Mouse (Mus musculus) ZHBTc4 (cell line): ENCODE measurements at regions not wholly inside any gene's neighbourhood (a gene's known extent, or its start where the extent isn't known, plus 50 kb on each side); places are given as distances from the start of the nearest gene placed in this dataset.
A peak's percentile ranks its signal among the peaks of the same experiment; 100 is the strongest.

ENCODE experiments used
- DNase-seq: peaks from one replicate; pipeline ENCODE4 v3.0.0-alpha.2; 2011; ENCODE audit warnings: low read depth, low spot score

GRCm38 (mm10) chr3:128226930-128227585 is 330.9 kb upstream of the Fam241a start:
- DNase-seq, result no peak

GRCm38 (mm10) chr3:128226503-128226902 is 330.4 kb upstream of the Fam241a start:
- no peak for DNase-seq

GRCm38 (mm10) chr3:128222344-128222743 is 326.2 kb upstream of the Fam241a start:
- no peak for DNase-seq

DNA sequence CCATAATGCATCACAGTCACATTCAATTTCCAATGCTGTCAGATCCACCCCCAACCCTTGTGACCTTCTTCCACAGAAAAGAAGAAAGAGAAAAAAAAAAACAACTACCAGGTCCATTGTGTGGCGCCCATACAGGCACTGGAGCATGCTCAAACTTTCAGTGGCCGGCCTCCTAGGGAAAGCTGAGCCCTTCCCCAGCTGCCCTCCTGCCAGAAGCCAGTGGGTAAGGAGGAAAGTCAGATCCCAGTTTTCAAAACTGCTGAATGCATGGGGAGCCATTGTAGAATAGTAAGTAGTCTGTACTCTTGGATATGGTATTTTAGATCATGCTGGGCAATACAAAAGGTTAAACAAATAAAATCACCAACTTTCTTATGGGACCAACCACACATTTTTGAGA is 325.5 kb upstream of the Fam241a start:
- DNase-seq, result no peak

DNA sequence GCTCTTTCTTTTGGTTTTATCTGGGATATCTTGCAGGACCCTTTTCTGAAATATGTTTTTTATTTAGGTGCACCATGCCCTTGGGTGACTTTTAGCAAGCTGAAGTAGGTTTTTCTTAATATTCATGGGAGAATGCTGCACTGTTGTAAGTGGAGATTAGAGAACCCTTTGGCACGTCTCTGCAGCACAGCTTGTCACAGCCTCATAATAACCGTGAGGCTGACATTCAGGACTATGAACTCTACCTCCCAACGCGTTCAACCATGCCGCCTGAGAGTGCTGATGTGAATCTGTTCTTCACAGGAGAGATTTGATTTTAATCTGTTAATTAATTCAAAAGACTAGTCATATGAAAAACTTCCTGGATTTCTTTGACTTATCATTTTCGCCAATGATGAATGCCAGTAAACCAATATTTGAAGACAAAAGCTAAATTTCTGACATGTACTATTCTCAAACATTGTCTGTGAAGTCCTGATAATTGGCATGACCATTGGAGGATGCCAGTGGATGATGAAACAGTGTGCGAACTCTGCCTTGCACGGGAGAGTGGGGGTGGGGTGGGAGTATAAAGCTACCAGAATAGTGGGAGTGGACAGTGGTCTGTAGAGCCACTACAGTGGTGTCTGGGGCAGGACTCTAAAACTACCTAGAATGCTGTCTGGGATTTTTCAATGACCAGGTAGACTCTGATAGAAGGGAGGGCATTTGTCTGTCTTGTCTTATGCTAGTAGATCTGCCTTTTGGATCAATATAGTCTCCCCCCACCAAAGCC is 324.8 kb upstream of the Fam241a start:
- no peak for DNase-seq

GRCm38 (mm10) chr3:128217765-128218415 is 321.8 kb upstream of the Fam241a start:
- DNase-seq, result no peak

- DNase-seq, result no peak
These were observed 316.1 kb upstream of the Fam241a start for GRCm38 (mm10) chr3:128212256-128212655.

- DNase-seq, result no peak
These were observed 314.5 kb upstream of the Fam241a start for GRCm38 (mm10) chr3:128210591-128210990.

DNA sequence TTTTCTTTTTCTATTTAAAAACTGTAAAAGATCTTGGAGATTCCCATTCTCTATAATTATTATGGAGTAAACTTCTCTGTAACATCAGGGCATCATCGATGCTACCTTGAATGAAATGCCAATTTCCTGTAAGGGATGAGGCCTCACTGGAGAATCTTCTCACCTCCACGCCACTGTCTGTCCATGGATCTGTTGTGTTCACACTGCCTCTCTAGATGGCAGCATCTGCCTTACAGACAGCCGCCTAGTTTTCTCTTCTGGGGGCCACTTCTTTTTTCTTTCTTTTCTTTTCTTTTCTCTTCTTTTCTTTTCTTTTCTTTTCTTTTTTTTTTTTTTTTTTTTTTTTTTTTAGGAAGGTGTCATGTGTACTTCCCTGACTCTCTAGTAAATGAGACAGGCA is 310.8 kb upstream of the Fam241a start:
- DNase-seq, result no peak

DNA sequence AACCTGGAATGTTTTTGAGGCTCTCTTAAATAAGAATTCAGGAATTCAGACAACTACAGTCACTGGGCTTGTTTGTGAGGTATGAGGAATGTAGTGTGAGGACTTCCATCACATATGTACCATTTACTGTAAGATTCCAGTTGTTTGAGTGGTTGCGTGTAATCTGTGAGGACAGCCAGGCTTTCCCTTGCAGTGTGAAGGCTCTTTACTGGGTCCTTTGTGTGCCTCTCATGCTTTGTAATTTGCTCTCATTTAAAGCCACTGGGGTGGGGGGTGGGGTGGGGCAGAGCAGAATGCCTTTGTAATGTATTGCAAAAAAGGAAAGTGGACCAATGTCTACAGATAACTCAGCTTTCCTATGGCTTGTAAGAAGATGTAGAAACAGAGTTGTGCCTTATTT is 310.4 kb upstream of the Fam241a start:
- DNase-seq, result peak; percentile 5

DNA sequence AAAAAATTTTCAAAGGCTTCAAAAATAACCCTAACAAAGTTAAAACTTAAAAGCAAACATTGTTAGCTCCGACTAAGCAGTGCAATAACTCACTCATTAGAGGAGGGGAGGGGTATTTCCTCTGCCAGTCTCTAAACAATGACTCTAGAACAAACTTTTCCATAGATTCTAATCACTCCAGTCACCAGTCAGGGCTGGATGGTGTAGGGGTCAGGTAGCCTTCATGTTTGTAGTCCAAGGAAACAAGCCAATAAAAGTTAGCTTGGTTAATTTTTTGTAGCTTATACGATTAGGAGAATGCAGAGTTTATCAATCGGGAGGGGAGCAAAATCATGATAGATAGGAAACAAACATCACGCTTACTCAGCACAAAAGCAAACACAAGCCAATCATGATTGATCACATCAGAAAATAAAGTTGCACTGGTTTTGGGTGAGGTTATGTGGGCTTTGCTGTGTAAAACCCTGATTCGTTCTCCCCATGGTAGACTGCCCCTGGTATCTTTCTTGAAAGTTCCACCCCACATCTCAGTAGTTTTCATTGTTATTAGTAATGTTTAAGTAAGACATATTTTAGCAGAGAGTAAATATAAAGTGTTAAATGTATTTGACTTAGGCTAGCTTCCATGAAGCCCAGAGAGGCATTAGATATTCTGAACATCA is 304.6 kb upstream of the Fam241a start:
- no peak for DNase-seq

- DNase-seq, result no peak
These were observed 303.3 kb upstream of the Fam241a start for GRCm38 (mm10) chr3:128199466-128199865.

DNA sequence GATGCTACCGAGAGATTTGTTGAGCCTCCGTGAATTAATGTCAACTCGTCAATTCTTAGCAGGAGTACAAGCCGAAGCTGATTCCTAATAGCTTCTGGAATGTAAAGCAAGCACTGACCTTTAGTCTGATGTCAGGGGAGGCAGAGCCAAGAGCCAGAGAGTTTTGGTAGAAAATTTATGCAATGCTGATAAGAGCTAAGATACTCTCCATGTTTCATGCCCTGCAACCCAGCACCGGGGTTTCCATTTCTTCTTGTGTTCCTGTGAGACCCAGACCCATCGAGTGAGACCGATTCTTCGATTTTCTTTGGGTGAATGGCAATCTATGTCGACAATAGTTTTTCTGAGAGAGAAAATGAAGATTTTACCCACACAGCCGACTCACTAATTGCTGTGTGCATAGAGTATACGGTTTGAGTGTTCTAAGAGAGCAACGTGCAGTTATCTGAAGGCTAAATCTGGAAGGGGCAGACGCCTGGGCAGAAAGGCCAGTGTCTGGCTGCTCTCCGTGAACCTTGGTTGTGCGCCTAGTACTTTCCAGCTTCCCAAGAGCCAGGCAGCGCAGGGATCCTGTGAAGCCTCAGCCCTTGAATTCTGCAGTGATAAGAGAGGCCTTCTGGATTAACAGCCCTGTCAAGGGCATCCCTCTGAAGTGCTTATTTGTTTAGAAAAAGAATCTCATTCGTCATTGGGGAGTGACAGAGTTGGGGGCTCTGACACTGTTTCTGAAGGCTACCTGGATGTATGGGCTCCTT is 296.1 kb upstream of the Fam241a start:
- no peak for DNase-seq

DNA sequence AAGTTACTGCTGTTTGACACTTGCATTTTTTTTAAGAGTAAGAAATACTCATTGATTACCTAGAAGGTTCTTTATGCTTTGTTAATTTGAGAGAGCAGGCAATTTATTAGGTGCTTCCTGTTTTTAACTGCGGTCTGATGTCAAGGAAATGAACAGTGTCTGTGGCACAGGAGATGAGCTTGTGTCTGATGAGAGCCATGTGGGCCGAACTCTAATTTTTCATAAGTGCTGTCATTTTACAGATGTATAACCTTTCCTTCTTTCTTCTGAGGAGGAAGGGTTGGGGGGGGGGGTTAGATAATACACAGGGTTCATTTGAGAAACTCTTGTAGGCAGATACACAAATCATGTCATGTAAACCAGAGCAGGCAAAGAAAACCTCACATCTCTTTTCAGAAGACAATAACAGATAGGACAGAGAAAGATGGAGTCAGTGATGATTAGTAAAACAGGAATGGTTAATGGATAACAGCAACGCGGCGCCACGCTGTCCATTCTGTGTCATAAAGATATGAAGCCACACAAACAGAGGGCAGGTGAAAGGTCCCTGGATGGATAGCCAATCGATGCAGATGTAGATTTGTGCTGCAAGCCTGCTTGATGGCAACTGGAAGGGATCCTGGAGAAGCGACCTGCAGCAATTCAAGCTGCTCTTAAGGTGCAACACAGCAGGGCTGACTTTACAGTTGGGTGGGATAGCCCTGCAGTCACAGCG is 291.4 kb upstream of the Fam241a start:
- DNase-seq, result no peak

DNA sequence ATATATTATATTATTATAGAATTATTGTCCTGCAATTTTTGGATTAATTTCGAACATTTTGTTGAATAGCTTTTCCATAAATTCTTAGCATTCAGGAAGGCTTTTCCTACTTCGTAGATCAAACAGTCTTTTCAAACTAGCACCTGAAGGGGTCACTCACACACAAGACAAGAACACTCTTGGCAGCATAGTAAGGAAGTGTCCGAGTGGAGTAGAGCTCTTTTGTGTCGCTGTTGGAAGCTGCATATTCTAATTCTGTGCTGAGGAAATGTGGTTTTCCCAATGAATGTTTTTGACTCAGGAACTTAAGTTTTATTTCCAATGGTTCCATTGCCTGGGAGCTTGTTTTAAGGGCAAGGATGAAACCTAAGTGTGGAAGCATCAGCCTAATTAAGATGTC is 290.2 kb upstream of the Fam241a start:
- peak; percentile 32 for DNase-seq

DNA sequence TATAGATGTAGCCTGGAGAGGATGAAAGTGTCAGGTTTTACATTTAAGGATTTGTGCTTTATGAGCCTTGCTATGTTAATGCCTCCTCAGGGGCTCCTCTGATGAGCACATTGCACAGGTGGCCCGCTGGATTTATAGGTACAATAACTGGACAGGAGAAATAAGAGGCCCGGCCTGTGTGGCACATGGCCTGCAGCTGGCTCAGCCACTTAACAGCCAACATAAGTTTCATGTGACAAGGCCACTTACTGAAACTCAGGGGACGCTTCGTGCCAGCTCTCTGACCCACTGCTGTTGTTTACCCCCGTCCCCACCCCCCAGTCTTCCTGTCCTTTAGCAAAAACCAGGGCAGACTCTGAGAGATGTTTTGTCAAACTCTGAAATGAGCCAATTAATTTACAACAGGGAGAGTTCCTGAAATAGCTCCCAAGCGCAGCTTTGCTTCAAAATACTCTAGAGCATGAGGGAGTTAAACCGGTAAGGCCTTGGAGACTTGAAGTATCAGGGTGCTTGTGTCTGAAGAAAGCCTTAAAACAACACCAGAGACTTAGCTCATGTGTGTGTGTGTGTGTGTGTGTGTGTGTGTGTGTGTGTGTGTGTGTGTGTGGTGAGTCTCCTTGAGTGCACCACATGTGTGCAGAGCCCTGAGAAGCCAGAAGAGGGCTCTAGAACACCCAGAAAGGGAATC is 285.2 kb upstream of the Fam241a start:
- no peak for DNase-seq

DNA sequence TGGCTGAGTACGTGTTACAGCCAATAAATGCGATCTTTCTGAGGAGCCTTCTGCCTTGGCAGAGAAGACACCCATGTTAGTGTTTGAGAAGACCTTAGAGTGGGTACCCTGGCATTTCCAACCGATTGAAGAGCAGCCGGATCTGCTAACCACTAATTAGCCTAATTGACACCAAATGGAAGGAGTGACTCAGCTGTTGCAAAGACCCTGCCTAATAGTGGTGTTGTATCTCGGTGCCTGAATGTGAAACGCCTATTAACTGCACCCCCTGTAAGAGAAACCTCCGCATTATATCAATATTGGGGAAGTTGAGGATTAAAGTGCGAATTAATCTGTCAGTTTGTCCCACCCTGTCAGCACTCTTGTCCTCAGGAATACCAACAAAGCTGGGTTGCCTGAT is 253.1 kb upstream of the Fam241a start:
- no peak for DNase-seq

DNA sequence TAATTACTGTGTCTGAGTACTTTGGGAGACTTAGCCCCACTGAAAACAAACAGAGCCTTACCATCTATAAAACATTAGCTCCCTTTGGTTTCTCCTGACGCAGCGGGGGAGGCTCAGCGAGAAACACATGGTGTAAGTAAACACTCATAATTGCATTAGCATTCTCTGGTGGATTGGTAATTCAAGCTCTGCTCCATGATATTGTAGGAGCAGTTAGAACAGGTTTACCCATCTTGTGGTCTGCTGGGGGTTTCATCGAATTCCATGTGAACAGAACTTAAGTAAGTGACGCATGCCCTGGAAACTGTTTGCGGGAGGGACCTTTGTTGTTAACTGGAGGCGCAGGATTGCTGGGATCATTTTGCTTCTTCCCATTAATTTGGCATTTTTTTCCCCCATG is 249.2 kb upstream of the Fam241a start:
- no peak for DNase-seq

DNA sequence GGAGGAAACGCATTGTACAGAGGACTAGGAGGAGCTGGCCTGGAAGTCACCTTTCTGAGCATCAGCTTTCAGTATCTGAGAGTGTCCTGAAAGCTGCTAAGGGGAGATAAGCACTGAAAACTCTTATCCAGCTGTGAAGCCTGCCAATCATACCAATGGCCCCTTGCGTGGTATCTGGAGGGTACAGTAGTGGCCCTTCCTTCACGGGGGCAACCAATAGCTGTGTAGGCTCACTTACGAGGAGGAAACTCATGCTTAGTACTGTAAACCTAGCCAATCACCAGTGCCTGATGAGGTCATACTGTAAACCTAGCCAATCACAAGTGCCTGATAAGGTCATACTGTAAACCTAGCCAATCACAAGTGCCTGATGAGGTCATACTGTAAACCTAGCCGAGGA is 231.7 kb upstream of the Fam241a start:
- no peak for DNase-seq

DNA sequence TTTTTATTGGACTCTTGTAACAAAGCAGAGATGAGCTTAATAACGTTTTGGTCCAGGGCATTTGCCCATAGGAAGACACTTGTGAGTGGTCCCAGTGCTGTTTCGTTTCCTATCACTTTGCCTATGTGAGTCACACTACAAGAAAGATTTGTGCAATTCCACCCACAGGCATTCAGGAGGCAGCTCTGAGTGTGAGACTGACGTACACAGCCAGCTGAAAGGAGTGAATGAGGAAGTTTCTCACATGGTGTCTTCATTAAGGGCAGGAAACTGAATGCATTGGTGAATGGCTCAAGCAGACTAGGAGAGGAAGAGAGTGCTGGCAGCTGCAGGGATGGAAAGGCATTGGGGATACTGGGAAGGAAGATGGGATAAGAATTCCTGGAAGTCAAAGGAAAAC is 230.5 kb upstream of the Fam241a start:
- no peak for DNase-seq
